Mouse (Mus musculus): ENCODE data around the gene 4921524J17Rik. TPM values are rescaled to one million over a fixed set of nuclear protein-coding genes. Genes with fewer than 3 reads are reported as not detected.

The 4921524J17Rik gene
- polyA plus RNA-seq, 1 experiment from 2014 or later, result 45.0 TPM

Other genes with a start within 250 kb of the 4921524J17Rik start
- not detected in 2 replicates for gene Olfr371, start 206.8 kb downstream of the 4921524J17Rik start, polyA plus RNA-seq (2014; fragmentation: Nextera tagmentation; extraction: Ambion mirVana)
- gene Orc6, start 133.2 kb downstream of the 4921524J17Rik start, polyA plus RNA-seq (2014; fragmentation: Nextera tagmentation; extraction: Ambion mirVana), result 158 and 159 TPM in 2 replicates
- gene Vps35, start 133.0 kb downstream of the 4921524J17Rik start, polyA plus RNA-seq (2014; fragmentation: Nextera tagmentation; extraction: Ambion mirVana), result 137 and 150 TPM in 2 replicates
- gene Mylk3, start 46.5 kb downstream of the 4921524J17Rik start, polyA plus RNA-seq (2014; fragmentation: Nextera tagmentation; extraction: Ambion mirVana), result 1.4 and 1.7 TPM in 2 replicates
- gene Gpt2, start 59.7 kb upstream of the 4921524J17Rik start, polyA plus RNA-seq (2014; fragmentation: Nextera tagmentation; extraction: Ambion mirVana), result 62.5 and 73.6 TPM in 2 replicates
- 207 and 217 TPM in 2 replicates for gene Dnaja2, start 122.5 kb upstream of the 4921524J17Rik start, polyA plus RNA-seq (2014; fragmentation: Nextera tagmentation; extraction: Ambion mirVana)